Mouse (Mus musculus) neural tube, embryonic 11.5 days (tissue): Measurements from ENCODE around the gene Homez. TPM values are rescaled to one million over a fixed set of nuclear protein-coding genes. Genes with fewer than 3 reads are reported as not detected.
A peak's percentile ranks its signal among the peaks of the same experiment; 100 is the strongest.

Experiments
- ATAC-seq: fragments of 200-750 bp; cut with Nextera tagmentation; 2 replicates; pipeline ENCODE4 v1.8.0; 2017; ENCODE audit warnings: moderate number of reproducible peaks, mild to moderate bottlenecking, moderate TSS enrichment, moderate library complexity; ENCODE audit not compliant: insufficient read depth, low FRiP score, low TSS enrichment
- DNase-seq: peaks from one replicate; pipeline ENCODE4 v3.0.0-alpha.2; 2015; ENCODE audit warnings: low spot score
- H3K27ac ChIP-seq: fragments of 300-500 bp; sonication (generic); 2 replicates; pipeline ENCODE4 v1.5.1; 2014; ENCODE audit warnings: low read depth, mild to moderate bottlenecking, low read length
- H3K27me3 ChIP-seq: fragments of 300-500 bp; sonication (generic); 2 replicates; pipeline ENCODE4 v1.6.1; 2014; ENCODE audit warnings: mild to moderate bottlenecking, low read length, mixed read lengths; ENCODE audit not compliant: control insufficient read depth, insufficient read depth
- H3K36me3 ChIP-seq: fragments of 300-500 bp; sonication (generic); 2 replicates; pipeline ENCODE4 v1.6.1; 2014; ENCODE audit warnings: mild to moderate bottlenecking, low read length, moderate library complexity, mixed read lengths; ENCODE audit not compliant: control insufficient read depth, insufficient read depth
- H3K4me1 ChIP-seq: fragments of 300-500 bp; sonication (generic); 2 replicates; pipeline ENCODE4 v1.6.1; 2014; ENCODE audit warnings: low read length, mixed read lengths; ENCODE audit not compliant: control insufficient read depth, insufficient read depth
- H3K4me2 ChIP-seq: fragments of 300-500 bp; sonication (generic); 2 replicates; pipeline ENCODE4 v1.6.1; 2014; ENCODE audit warnings: low read depth, mild to moderate bottlenecking, moderate library complexity
- H3K4me3 ChIP-seq: fragments of 300-500 bp; sonication (generic); 2 replicates; pipeline ENCODE4 v1.5.1; 2014; ENCODE audit warnings: low read depth, low read length
- H3K9ac ChIP-seq: fragments of 300-500 bp; sonication (generic); 2 replicates; pipeline ENCODE4 v1.6.1; 2014; ENCODE audit warnings: mild to moderate bottlenecking, low read length
- H3K9me3 ChIP-seq: fragments of 300-500 bp; sonication (generic); 2 replicates; pipeline ENCODE4 v1.6.1; 2016; ENCODE audit warnings: low read length; ENCODE audit not compliant: control insufficient read depth
- WGBS: fragments of 180-500 bp; shearing (Covaris S2); extraction: QIAGEN DNeasy Blood & Tissue Kit; methylation state at CpG from one replicate; pipeline ENCODE4 v1.1.7; 2014; 5-methylcytosine and 5-hydroxymethylcytosine counted together
- polyA plus RNA-seq: library from polyadenylated mRNA; unstranded; fragments of >200 nt; fragmentation: Nextera tagmentation; extraction: Ambion mirVana; gene quantifications from 2 replicates; pipeline ENCODE4 v1.2.1, GENCODE M21; 2014

Homez gene
- polyA plus RNA-seq, 1 experiment from 2014 or later: 21.9 TPM

- DNase-seq: no peak
- H3K4me3 ChIP-seq: peak overlapping the region; percentile 93
- no peak; the same call in 1 of the 2 replicates for ATAC-seq
- WGBS: 16% methylated on average over 21 of the region's 21 CpGs
- no peaks in the 10 kb centered on the region for H3K36me3 ChIP-seq
- H3K9me3 ChIP-seq: no peaks in the 10 kb centered on the region
- peak overlapping the region; percentile 84 for H3K4me2 ChIP-seq
- peak overlapping the region; percentile 64 for H3K27ac ChIP-seq
- H3K9ac ChIP-seq: peak overlapping the region; percentile 93
- 0 out of 2 replicates have a peak, but pooled peaks cover 3% of the 10 kb centered on the region for H3K4me1 ChIP-seq
- no peaks in the 10 kb centered on the region for H3K27me3 ChIP-seq
These were observed 6.3 kb downstream of the Homez start for GRCm38 (mm10) chr14:54864313-54865036.

- Histone ChIP-seq H3K4me2 (peak overlapping the region; percentile 84), H3K27me3 (no peaks in the 10 kb centered on the region), H3K4me1 (0 out of 2 replicates have a peak, but pooled peaks cover 3% of the 10 kb centered on the region), H3K27ac (peak overlapping the region; percentile 64), H3K4me3 (peak overlapping the region; percentile 93), H3K36me3 (no peaks in the 10 kb centered on the region), H3K9ac (peak overlapping the region; percentile 93), H3K9me3 (no peaks in the 10 kb centered on the region)
- DNase-seq (peak; percentile 94), ATAC-seq (peak; percentile 100)
- WGBS: under 1% methylated on average over 56 of the region's 56 CpGs
These were observed 7.1 kb downstream of the Homez start for GRCm38 (mm10) chr14:54863501-54864312.

GRCm38 (mm10) chr14:54860511-54860910 is 10.2 kb downstream of the Homez start:
- Histone ChIP-seq H3K9me3 (no peaks in the 10 kb centered on the region), H3K27me3 (no peaks in the 10 kb centered on the region), H3K9ac (no peak overlapping the region), H3K4me3 (no peak overlapping the region), H3K4me1 (0 out of 2 replicates have a peak, but pooled peaks cover 3% of the 10 kb centered on the region), H3K4me2 (no peak overlapping the region), H3K27ac (no peak overlapping the region), H3K36me3 (peaks cover 3% of the 10 kb centered on the region; the same call in 1 of the 2 replicates)
- WGBS: 47% methylated on average over 2 of the region's 2 CpGs
- ATAC-seq (no peak), DNase-seq (peak; percentile 34)

- Histone ChIP-seq H3K36me3 (peaks cover 3% of the 10 kb centered on the region; the same call in 1 of the 2 replicates), H3K4me3 (no peak overlapping the region), H3K9me3 (no peaks in the 10 kb centered on the region), H3K4me1 (no peaks in the 10 kb centered on the region), H3K27ac (no peak overlapping the region), H3K4me2 (no peak overlapping the region), H3K27me3 (no peaks in the 10 kb centered on the region), H3K9ac (no peak overlapping the region)
- 93% methylated on average over 9 of the region's 9 CpGs for WGBS
- ATAC-seq (no peak), DNase-seq (no peak)
These were observed 12.9 kb downstream of the Homez start for GRCm38 (mm10) chr14:54857891-54858290.

- Histone ChIP-seq H3K36me3 (peaks cover 3% of the 10 kb centered on the region; the same call in 1 of the 2 replicates), H3K27me3 (no peaks in the 10 kb centered on the region), H3K9ac (no peak overlapping the region), H3K27ac (no peak overlapping the region), H3K4me1 (no peaks in the 10 kb centered on the region), H3K9me3 (no peaks in the 10 kb centered on the region), H3K4me2 (no peak overlapping the region), H3K4me3 (no peak overlapping the region)
- DNase-seq (no peak), ATAC-seq (no peak)
- WGBS: 88% methylated on average over 7 of the region's 7 CpGs
These were observed 14.1 kb downstream of the Homez start for GRCm38 (mm10) chr14:54856703-54857102.

GRCm38 (mm10) chr14:54855726-54856125 is 15.0 kb downstream of the Homez start:
- Histone ChIP-seq H3K27me3 (no peaks in the 10 kb centered on the region), H3K27ac (no peak overlapping the region), H3K4me2 (no peak overlapping the region), H3K9ac (no peak overlapping the region), H3K4me3 (no peak overlapping the region), H3K36me3 (peaks cover 3% of the 10 kb centered on the region; the same call in 1 of the 2 replicates), H3K9me3 (no peaks in the 10 kb centered on the region), H3K4me1 (no peaks in the 10 kb centered on the region)
- 96% methylated on average over 3 of the region's 3 CpGs for WGBS
- DNase-seq: no peak
- ATAC-seq: no peak

GRCm38 (mm10) chr14:54843461-54843860 is 27.3 kb downstream of the Homez start:
- H3K9ac ChIP-seq: no peak overlapping the region
- H3K4me1 ChIP-seq: no peaks in the 10 kb centered on the region
- no peak overlapping the region for H3K4me2 ChIP-seq
- H3K4me3 ChIP-seq: no peak overlapping the region
- ATAC-seq (no peak), DNase-seq (peak; percentile 28)
- H3K27me3 ChIP-seq: no peaks in the 10 kb centered on the region
- H3K27ac ChIP-seq: no peak overlapping the region
- 3% methylated on average over 4 of the region's 4 CpGs for WGBS
- no peaks in the 10 kb centered on the region for H3K36me3 ChIP-seq
- no peaks in the 10 kb centered on the region for H3K9me3 ChIP-seq

GRCm38 (mm10) chr14:54823716-54824115 is 47.0 kb downstream of the Homez start:
- Histone ChIP-seq H3K27me3 (no peaks in the 10 kb centered on the region), H3K9me3 (no peaks in the 10 kb centered on the region), H3K9ac (no peak overlapping the region), H3K4me3 (no peak overlapping the region), H3K36me3 (no peaks in the 10 kb centered on the region), H3K27ac (no peak overlapping the region), H3K4me2 (no peak overlapping the region), H3K4me1 (no peaks in the 10 kb centered on the region)
- DNase-seq (no peak), ATAC-seq (no peak)
- 83% methylated on average over 1 of the region's 1 CpGs for WGBS
